Mouse (Mus musculus) brain, embryonic 14.5 days (tissue): ENCODE measurements around the gene Mff. TPM values are rescaled to one million over a fixed set of nuclear protein-coding genes. Genes with fewer than 3 reads are reported as not detected.

Source experiments
- DNase-seq: peaks from one replicate; pipeline ENCODE4 v3.0.0-alpha.2; 2011; ENCODE audit warnings: low read depth
- CTCF ChIP-seq: fragments of 200-500 bp; IDR thresholded peaks from 2 replicates; pipeline ENCODE4 v1.5.1; 2012; ENCODE audit warnings: inconsistent platforms, mild to moderate bottlenecking, moderate library complexity, borderline replicate concordance; ENCODE audit not compliant: insufficient read depth, insufficient read length; ENCODE audit errors: extremely low read depth
- POLR2A ChIP-seq: fragments of 200-500 bp; IDR thresholded peaks from 2 replicates; pipeline ENCODE4 v1.6.1; 2012; ENCODE audit warnings: mild to moderate bottlenecking, inconsistent platforms, borderline replicate concordance; ENCODE audit not compliant: poor library complexity, insufficient read depth, insufficient read length, severe bottlenecking; ENCODE audit errors: extremely low read depth
- polyA plus RNA-seq: library from polyadenylated mRNA; depleted of rRNA; stranded (reverse); fragments of >200 nt; gene quantifications from 2 replicates; pipeline ENCODE4 v1.2.3, GENCODE M21; 2012; rRNA removed

The Mff gene
- polyA plus RNA-seq, 1 experiment, result 299 TPM

- no peak for DNase-seq
- TF ChIP-seq CTCF (no peak), POLR2A (no peak)
These were observed 71.2 kb downstream of the Mff start for GRCm38 (mm10) chr1:82795702-82796443.

- no peak for DNase-seq
- TF ChIP-seq CTCF (no peak), POLR2A (no peak)
These were observed 72.4 kb downstream of the Mff start for GRCm38 (mm10) chr1:82797088-82797487.

GRCm38 (mm10) chr1:82798304-82798703 is 73.6 kb downstream of the Mff start:
- no peak for TF ChIP-seq POLR2A
- TF ChIP-seq CTCF, result no peak

GRCm38 (mm10) chr1:82798922-82799321 is 74.2 kb downstream of the Mff start:
- DNase-seq, result no peak
- TF ChIP-seq POLR2A, result no peak
- no peak for TF ChIP-seq CTCF

More at GRCm38 (mm10) chr1:82798304-82798703, 73.6 kb downstream of the Mff start:
- DNase-seq, result no peak

GRCm38 (mm10) chr1:82801105-82801783 is 76.6 kb downstream of the Mff start:
- TF ChIP-seq POLR2A (no peak), CTCF (no peak)
- DNase-seq, result peak; percentile 57

Other genes with a start within 250 kb of the Mff start
- gene Col4a4, start 138.0 kb upstream of the Mff start, polyA plus RNA-seq, result 0.34 TPM in 2 replicates
- gene Col4a3, start 138.0 kb upstream of the Mff start, polyA plus RNA-seq, result 0.14 and 0.25 TPM in 2 replicates
- gene Tm4sf20, start 43.6 kb downstream of the Mff start, polyA plus RNA-seq, result not detected in 2 replicates
- not detected in 2 replicates for gene Gm47791, start 46.4 kb downstream of the Mff start, polyA plus RNA-seq
- gene Agfg1, start 114.6 kb downstream of the Mff start, polyA plus RNA-seq, result 52.6 and 55.4 TPM in 2 replicates
- gene A030005L19Rik, start 188.4 kb downstream of the Mff start, polyA plus RNA-seq, result 2.2 and 3.0 TPM in 2 replicates
- gene A030014E15Rik, start 200.0 kb downstream of the Mff start, polyA plus RNA-seq, result 0.24 TPM in 1 of 2 replicates, not detected in the other
- not detected in 2 replicates for gene Gm6217, start 206.5 kb downstream of the Mff start, polyA plus RNA-seq
- not detected in 2 replicates for gene A030003K21Rik, start 218.5 kb downstream of the Mff start, polyA plus RNA-seq
- gene Gm7544, start 231.1 kb downstream of the Mff start, polyA plus RNA-seq, result not detected in 2 replicates
- gene Gm47955, start 235.4 kb downstream of the Mff start, polyA plus RNA-seq, result not detected in 2 replicates